Mouse (Mus musculus) liver, embryonic 13.5 days (tissue): ENCODE results near the gene Rpl38. TPM values are rescaled to one million over a fixed set of nuclear protein-coding genes. Genes with fewer than 3 reads are reported as not detected.

Experiments
- ATAC-seq: fragments of 200-750 bp; cut with Nextera tagmentation; 2 replicates; pipeline ENCODE4 v1.8.0; 2017; ENCODE audit warnings: low read depth, mild to moderate bottlenecking, moderate number of reproducible peaks, moderate library complexity
- DNase-seq: peaks from one replicate; pipeline ENCODE4 v3.0.0; 2022
- H3K27ac ChIP-seq: fragments of 300-500 bp; sonication (generic); 2 replicates; pipeline ENCODE4 v1.5.1; 2015; ENCODE audit warnings: moderate library complexity, mild to moderate bottlenecking, inconsistent platforms
- H3K27me3 ChIP-seq: fragments of 300-500 bp; sonication (generic); 2 replicates; pipeline ENCODE4 v1.6.1; 2015; ENCODE audit warnings: mild to moderate bottlenecking, inconsistent platforms
- H3K36me3 ChIP-seq: fragments of 300-500 bp; sonication (generic); 2 replicates; pipeline ENCODE4 v1.6.1; 2015; ENCODE audit warnings: mild to moderate bottlenecking, inconsistent platforms
- H3K4me1 ChIP-seq: fragments of 300-500 bp; sonication (generic); replicated peaks from 2 replicates; pipeline ENCODE4 v1.6.1; 2015; ENCODE audit warnings: inconsistent platforms
- H3K4me2 ChIP-seq: fragments of 300-500 bp; sonication (generic); 2 replicates; pipeline ENCODE4 v1.6.1; 2015; ENCODE audit warnings: inconsistent platforms, mild to moderate bottlenecking, moderate library complexity
- H3K4me3 ChIP-seq: fragments of 300-500 bp; sonication (generic); replicated peaks from 2 replicates; pipeline ENCODE4 v1.5.1; 2015; ENCODE audit warnings: mild to moderate bottlenecking, inconsistent platforms
- H3K9ac ChIP-seq: fragments of 300-500 bp; sonication (generic); 2 replicates; pipeline ENCODE4 v1.6.1; 2015; ENCODE audit warnings: mild to moderate bottlenecking, inconsistent platforms
- H3K9me3 ChIP-seq: fragments of 300-500 bp; sonication (generic); replicated peaks from 2 replicates; pipeline ENCODE4 v1.6.1; 2016; ENCODE audit warnings: inconsistent platforms
- WGBS: fragments of 180-500 bp; shearing (Covaris S2); methylation state at CpG from one replicate; pipeline ENCODE4 v1.1.7; 2015; ENCODE audit not compliant: insufficient replicate concordance; 5-methylcytosine and 5-hydroxymethylcytosine counted together
- polyA plus RNA-seq: library from polyadenylated mRNA; unstranded; fragments of >200 nt; fragmentation: Nextera tagmentation; extraction: Ambion mirVana; gene quantifications from 2 replicates; pipeline ENCODE4 v1.2.1, GENCODE M21; 2015

The Rpl38 gene
- polyA plus RNA-seq, 1 experiment from 2014 or later = 1,120 TPM

DNA sequence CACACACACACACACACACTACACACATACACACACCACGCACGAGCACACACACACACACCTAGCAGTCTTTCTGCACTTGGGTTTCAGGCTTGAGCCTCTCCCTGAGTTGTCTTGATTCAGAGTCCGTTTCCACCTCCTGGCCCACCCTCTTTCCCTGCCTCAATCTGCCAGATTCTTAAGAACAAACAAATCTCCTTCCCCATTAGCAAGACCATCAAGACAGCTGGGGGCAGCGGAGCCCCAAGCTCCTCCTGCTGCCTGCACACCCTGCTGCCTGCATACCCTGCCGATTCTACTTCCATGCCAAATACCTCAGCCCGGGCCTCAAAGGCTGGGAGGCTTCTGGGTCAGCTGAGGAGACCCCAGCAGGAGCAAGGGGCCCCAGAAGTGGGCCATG, 27.7 kb upstream of the Rpl38 start:
- DNase-seq = no peak
- Histone ChIP-seq H3K9me3 (no peaks in the 10 kb centered on the region), H3K4me3 (no peak overlapping the region), H3K4me2 (no peak overlapping the region), H3K27me3 (peaks cover 48% of the 10 kb centered on the region), H3K27ac (no peak overlapping the region), H3K9ac (no peak overlapping the region), H3K36me3 (no peaks in the 10 kb centered on the region), H3K4me1 (peaks cover 5% of the 10 kb centered on the region; the same call in 1 of the 2 replicates)
- 54% methylated on average over 6 of the region's 6 CpGs for WGBS
- ATAC-seq = no peak

DNA sequence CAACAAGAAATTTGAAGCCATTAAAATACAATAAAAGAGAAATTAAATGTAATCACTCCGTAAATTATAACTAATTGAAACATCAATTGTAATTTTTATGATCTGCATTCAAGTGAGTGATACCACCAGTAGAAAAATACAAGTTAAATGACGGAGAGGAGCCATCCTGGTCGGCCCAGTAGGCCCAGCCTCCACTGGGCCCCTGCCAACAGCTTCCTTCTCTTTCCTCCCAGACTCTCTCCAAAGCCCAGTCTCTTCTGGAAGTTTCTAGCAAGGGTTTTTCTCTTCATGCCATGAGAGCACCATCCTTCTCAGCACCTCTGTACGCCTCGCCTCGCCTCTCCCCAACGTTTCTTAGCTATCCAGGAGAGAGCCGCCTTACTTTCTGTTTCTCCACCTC, 27.2 kb upstream of the Rpl38 start:
- Histone ChIP-seq H3K27ac (no peak overlapping the region), H3K9ac (no peak overlapping the region), H3K36me3 (no peaks in the 10 kb centered on the region), H3K4me3 (no peak overlapping the region), H3K4me1 (peaks cover 5% of the 10 kb centered on the region; the same call in 1 of the 2 replicates), H3K9me3 (peaks cover 1% of the 10 kb centered on the region; the same call in 1 of the 2 replicates), H3K4me2 (no peak overlapping the region), H3K27me3 (peaks cover 43% of the 10 kb centered on the region)
- ATAC-seq = no peak
- DNase-seq = no peak
- WGBS = 77% methylated on average over 8 of the region's 8 CpGs

GRCm38 (mm10) chr11:114642184-114642583, 26.1 kb upstream of the Rpl38 start:
- WGBS = 47% methylated on average over 12 of the region's 12 CpGs

GRCm38 (mm10) chr11:114642926-114643325, 25.4 kb upstream of the Rpl38 start:
- H3K36me3 ChIP-seq = no peaks in the 10 kb centered on the region
- 68% methylated on average over 11 of the region's 11 CpGs for WGBS
- DNase-seq (no peak), ATAC-seq (no peak)
- H3K27ac ChIP-seq = no peak overlapping the region
- H3K27me3 ChIP-seq = peaks cover 32% of the 10 kb centered on the region
- H3K9me3 ChIP-seq = peaks cover 6% of the 10 kb centered on the region; the same call in 1 of the 2 replicates
- no peak overlapping the region for H3K4me3 ChIP-seq
- no peak overlapping the region for H3K9ac ChIP-seq
- H3K4me1 ChIP-seq = peaks cover 5% of the 10 kb centered on the region; the same call in 1 of the 2 replicates
- no peak overlapping the region for H3K4me2 ChIP-seq

More at GRCm38 (mm10) chr11:114642184-114642583, 26.1 kb upstream of the Rpl38 start:
- H3K9me3 ChIP-seq = peaks cover 6% of the 10 kb centered on the region; the same call in 1 of the 2 replicates
- no peak overlapping the region for H3K27ac ChIP-seq
- no peaks in the 10 kb centered on the region for H3K36me3 ChIP-seq
- ATAC-seq (no peak), DNase-seq (no peak)
- no peak overlapping the region for H3K9ac ChIP-seq
- H3K27me3 ChIP-seq = peaks cover 39% of the 10 kb centered on the region
- peaks cover 5% of the 10 kb centered on the region; the same call in 1 of the 2 replicates for H3K4me1 ChIP-seq
- H3K4me2 ChIP-seq = no peak overlapping the region
- H3K4me3 ChIP-seq = no peak overlapping the region

DNA sequence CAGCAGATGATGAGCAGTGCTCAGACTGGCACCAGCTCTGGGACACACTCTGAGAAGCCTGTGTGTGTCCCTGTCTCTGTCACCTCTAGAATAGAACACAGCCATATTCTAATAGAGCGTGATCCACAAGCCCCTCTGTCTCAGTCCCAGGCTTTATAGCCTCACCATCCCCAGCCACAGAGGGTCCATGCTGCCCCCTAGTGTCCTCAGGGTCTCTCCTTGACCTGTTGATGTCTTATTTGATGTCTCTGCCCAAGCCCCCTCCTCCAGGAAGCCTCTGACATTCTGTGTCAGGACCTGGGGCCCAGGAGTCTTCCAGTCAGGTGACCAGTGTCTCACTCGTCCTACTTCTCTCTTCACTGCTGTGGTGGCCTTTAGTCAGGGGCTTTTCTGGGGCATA, 24.2 kb upstream of the Rpl38 start:
- Histone ChIP-seq H3K9me3 (peaks cover 6% of the 10 kb centered on the region; the same call in 1 of the 2 replicates), H3K27me3 (peaks cover 21% of the 10 kb centered on the region), H3K27ac (no peak overlapping the region), H3K4me1 (peaks cover 5% of the 10 kb centered on the region; the same call in 1 of the 2 replicates), H3K36me3 (no peaks in the 10 kb centered on the region), H3K4me3 (no peak overlapping the region), H3K9ac (no peak overlapping the region), H3K4me2 (no peak overlapping the region)
- ATAC-seq (no peak), DNase-seq (no peak)
- WGBS = 27% methylated on average over 2 of the region's 2 CpGs

- H3K27me3 ChIP-seq = peaks cover 8% of the 10 kb centered on the region
- DNase-seq (no peak), ATAC-seq (no peak)
- no peak overlapping the region for H3K4me3 ChIP-seq
- H3K9me3 ChIP-seq = peaks cover 6% of the 10 kb centered on the region; the same call in 1 of the 2 replicates
- H3K4me2 ChIP-seq = no peak overlapping the region
- no peak overlapping the region for H3K9ac ChIP-seq
- H3K4me1 ChIP-seq = no peaks in the 10 kb centered on the region
- 50% methylated on average over 4 of the region's 4 CpGs for WGBS
- no peak overlapping the region for H3K27ac ChIP-seq
- no peaks in the 10 kb centered on the region for H3K36me3 ChIP-seq
These were observed 18.8 kb upstream of the Rpl38 start for GRCm38 (mm10) chr11:114649510-114649909.

DNA sequence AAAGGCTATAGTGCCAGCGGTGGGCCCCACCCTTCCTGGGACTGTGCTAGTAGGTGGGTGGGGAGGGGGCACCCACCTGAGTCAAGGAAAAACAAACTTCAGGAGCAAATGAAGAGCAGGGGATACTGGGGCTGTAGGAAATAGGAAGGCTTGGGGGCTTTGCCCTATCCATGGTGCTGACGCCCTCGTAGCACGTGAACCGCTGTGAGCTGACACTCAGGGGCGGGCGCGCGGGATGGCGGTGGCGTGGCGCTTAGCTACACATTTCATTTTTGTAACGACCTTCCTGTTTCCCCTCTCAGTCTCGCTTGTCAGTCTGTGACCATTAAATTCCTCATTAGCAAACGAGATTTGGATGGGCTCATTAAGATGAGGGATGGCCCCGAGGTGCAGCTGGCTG, 15.8 kb upstream of the Rpl38 start:
- Histone ChIP-seq H3K4me3 (no peak overlapping the region), H3K36me3 (no peaks in the 10 kb centered on the region), H3K4me2 (no peak overlapping the region), H3K27ac (no peak overlapping the region), H3K4me1 (no peaks in the 10 kb centered on the region), H3K9ac (no peak overlapping the region), H3K9me3 (no peaks in the 10 kb centered on the region), H3K27me3 (peaks cover 8% of the 10 kb centered on the region)
- DNase-seq = no peak
- 9% methylated on average over 16 of the region's 16 CpGs for WGBS
- no peak for ATAC-seq

DNA sequence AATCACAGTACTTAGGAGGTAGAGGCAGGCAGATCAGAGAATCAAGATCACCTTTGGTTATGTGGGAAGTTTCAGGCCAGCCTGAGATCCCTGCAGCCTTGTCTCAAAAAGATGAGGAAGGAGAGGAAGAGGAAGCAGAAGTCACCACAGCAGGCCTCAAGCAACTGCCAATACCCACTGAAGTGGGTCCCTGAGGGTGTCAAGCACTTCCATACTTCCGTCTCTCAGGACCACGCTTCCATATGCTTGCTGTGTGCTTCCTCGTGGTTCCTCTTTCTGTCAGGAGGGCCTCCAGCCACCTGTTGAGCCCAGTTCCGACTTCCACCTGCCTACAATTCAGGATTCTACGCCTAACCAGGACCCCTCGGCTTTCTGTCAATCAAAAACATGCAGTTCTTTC, 14.7 kb upstream of the Rpl38 start:
- Histone ChIP-seq H3K4me2 (no peak overlapping the region), H3K4me1 (no peaks in the 10 kb centered on the region), H3K9ac (no peak overlapping the region), H3K4me3 (no peak overlapping the region), H3K9me3 (no peaks in the 10 kb centered on the region), H3K27me3 (peaks cover 8% of the 10 kb centered on the region), H3K36me3 (no peaks in the 10 kb centered on the region), H3K27ac (no peak overlapping the region)
- 16% methylated on average over 6 of the region's 6 CpGs for WGBS
- ATAC-seq (no peak), DNase-seq (no peak)

DNA sequence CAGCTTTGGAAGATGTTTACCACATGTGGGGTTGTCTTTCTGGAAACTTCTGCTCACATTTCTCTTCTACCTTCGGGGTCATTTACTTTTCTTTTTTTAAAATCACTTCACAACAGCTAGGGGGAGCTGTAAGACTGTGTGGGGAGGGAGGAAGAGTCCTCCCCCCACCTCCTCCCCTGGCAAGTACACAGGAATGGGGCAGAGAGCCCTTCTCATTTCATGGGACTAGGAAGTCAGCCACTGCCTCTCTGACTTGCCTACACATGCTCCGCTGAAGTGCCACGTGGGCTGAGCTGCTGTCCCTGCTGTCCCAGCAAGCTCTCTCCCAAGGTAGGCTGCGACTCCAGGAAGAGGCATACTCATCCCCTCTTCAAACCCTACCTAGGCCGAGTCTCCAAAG, 13.8 kb upstream of the Rpl38 start:
- H3K36me3 ChIP-seq = no peaks in the 10 kb centered on the region
- ATAC-seq (no peak), DNase-seq (no peak)
- peaks cover 8% of the 10 kb centered on the region for H3K27me3 ChIP-seq
- no peaks in the 10 kb centered on the region for H3K4me1 ChIP-seq
- no peak overlapping the region for H3K4me2 ChIP-seq
- no peak overlapping the region for H3K9ac ChIP-seq
- no peaks in the 10 kb centered on the region for H3K9me3 ChIP-seq
- H3K27ac ChIP-seq = no peak overlapping the region
- WGBS = 34% methylated on average over 5 of the region's 5 CpGs
- H3K4me3 ChIP-seq = no peak overlapping the region

- Histone ChIP-seq H3K4me2 (no peak overlapping the region), H3K4me1 (no peaks in the 10 kb centered on the region), H3K36me3 (no peaks in the 10 kb centered on the region), H3K9ac (no peak overlapping the region), H3K4me3 (no peak overlapping the region), H3K27me3 (peaks cover 8% of the 10 kb centered on the region), H3K27ac (no peak overlapping the region), H3K9me3 (no peaks in the 10 kb centered on the region)
- DNase-seq (no peak), ATAC-seq (no peak)
- 46% methylated on average over 7 of the region's 7 CpGs for WGBS
These were observed 12.8 kb upstream of the Rpl38 start for GRCm38 (mm10) chr11:114655350-114656008.

GRCm38 (mm10) chr11:114656994-114657644, 11.2 kb upstream of the Rpl38 start:
- ATAC-seq = no peak
- H3K9ac ChIP-seq = no peak overlapping the region
- WGBS = 53% methylated on average over 27 of the region's 27 CpGs
- no peak for DNase-seq
- H3K4me2 ChIP-seq = no peak overlapping the region
- no peaks in the 10 kb centered on the region for H3K4me1 ChIP-seq
- H3K27ac ChIP-seq = no peak overlapping the region
- no peaks in the 10 kb centered on the region for H3K9me3 ChIP-seq
- H3K27me3 ChIP-seq = peaks cover 8% of the 10 kb centered on the region
- no peak overlapping the region for H3K4me3 ChIP-seq
- H3K36me3 ChIP-seq = no peaks in the 10 kb centered on the region

GRCm38 (mm10) chr11:114657737-114658136, 10.6 kb upstream of the Rpl38 start:
- H3K9me3 ChIP-seq = no peaks in the 10 kb centered on the region
- H3K9ac ChIP-seq = no peak overlapping the region
- H3K4me3 ChIP-seq = no peak overlapping the region
- DNase-seq (no peak), ATAC-seq (no peak)
- no peak overlapping the region for H3K27ac ChIP-seq
- WGBS = 22% methylated on average over 7 of the region's 7 CpGs
- no peak overlapping the region for H3K4me2 ChIP-seq
- no peaks in the 10 kb centered on the region for H3K4me1 ChIP-seq
- peaks cover 3% of the 10 kb centered on the region for H3K27me3 ChIP-seq
- no peaks in the 10 kb centered on the region for H3K36me3 ChIP-seq
